Mouse (Mus musculus): ENCODE measurements at regions not wholly inside any gene's neighbourhood (a gene's known extent, or its start where the extent isn't known, plus 50 kb on each side); places are given as distances from the start of the nearest gene placed in this dataset.
"Not testable (repeated sequence)": the region's sequence is repeated elsewhere in the genome, so short reads cannot be mapped to it uniquely, and the experiment has no call there.

GRCm38 (mm10) chr12:93142265-93142664 lies 1293.3 kb upstream of the Sel1l start:
- DNase-seq: no peak

DNA sequence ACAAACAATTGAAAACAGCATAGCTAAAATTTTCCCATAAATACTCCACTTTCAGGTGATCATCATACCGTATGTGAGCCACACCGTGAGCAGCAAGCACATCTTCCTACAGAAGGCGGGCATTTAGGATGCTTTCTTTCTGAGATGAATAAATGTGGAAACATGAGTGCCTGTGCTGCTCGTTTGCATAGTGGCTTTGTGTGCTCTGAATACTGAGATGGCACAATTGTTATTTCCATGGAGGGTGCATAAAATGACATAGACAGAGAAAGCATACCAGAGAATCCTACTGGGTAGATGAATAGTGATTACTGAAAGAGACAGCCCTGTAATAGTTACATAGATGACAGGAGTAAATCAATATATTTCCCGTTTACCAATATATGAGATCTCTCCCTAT lies 1287.4 kb upstream of the Sel1l start:
- no peak for DNase-seq

- no peak for DNase-seq
These were observed 1273.3 kb upstream of the Sel1l start for GRCm38 (mm10) chr12:93122216-93122615.

DNA sequence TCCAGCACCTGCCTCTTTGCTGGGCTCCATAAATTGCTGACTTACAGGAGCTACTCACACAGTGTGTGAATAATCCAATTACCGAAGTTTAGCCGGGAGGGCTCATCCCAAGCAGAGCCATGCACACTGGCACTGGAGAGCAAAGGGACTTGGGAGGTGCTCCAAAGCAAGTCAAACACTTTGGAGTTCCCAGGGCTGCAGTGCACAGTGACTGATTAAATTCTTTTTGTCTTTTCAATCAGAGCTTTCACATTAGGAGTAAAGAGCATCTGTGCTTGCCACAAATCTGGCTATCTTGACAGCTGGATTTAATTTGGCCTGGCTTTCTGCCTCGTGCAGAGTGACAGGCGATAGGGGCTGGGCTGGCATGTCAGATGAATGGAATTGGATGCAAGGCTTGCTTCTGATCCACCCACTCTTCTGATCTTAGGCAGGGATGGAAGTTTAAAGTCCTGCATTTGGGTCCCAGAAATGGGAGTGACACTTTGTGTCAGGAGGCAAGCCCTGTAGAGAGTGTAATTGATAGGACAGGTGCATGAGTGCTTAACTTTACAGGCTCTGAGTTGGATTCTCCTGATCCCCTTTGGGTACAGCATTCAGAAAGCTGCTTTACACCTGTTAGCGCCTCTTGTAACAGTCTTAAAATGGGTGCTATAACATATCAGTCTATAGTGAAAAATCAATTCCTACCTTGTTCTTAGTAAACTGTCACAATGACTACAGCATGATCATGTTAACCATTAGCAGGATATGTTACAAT lies 1239.3 kb upstream of the Sel1l start:
- DNase-seq: no peak

GRCm38 (mm10) chr12:93063864-93064263 lies 1214.9 kb upstream of the Sel1l start:
- no peak for DNase-seq

GRCm38 (mm10) chr12:93019633-93020032 lies 1170.7 kb upstream of the Sel1l start:
- no peak for DNase-seq

- DNase-seq: no peak
These were observed 1162.6 kb upstream of the Sel1l start for GRCm38 (mm10) chr12:93011583-93011982.

GRCm38 (mm10) chr12:93006844-93007365 lies 1157.9 kb upstream of the Sel1l start:
- DNase-seq: no peak

DNA sequence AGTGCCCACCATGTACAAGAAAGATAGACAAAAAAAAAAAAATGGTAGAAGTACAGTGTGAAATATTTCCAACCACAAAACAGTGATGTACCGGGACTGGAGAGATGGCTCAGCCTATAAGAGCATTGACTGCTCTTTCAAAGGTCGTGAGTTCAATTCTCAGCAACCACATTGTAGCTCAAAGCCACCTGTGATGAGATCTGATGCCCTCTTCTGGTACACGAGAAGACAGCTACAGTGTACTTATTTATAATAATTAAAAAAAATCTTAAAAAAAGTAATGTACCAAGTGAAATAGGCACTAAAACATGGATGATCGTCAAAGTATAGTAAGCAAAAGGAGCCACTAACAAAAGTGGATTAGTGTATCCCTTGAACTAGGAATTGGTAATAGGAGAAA lies 1154.2 kb upstream of the Sel1l start:
- DNase-seq: no peak

DNA sequence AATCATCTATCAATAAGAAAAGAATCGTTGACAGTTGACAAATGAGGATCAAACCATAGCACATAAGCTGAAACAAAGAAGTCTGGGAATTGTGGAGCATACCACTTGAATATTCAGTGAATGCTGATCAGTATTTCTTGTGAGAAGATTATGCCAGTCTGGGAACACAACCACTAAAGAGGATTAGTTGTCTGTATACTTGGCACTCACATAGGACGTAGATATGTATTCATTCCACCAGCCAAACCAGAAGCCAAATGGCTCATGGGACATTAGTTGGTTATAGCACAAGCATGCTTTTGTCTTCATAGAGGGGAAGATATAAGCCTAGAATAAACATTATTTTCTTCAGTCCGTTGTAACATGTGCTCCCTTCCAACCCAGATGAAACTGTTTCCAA lies 1126.7 kb upstream of the Sel1l start:
- DNase-seq: no peak

- no peak for DNase-seq
These were observed 1095.4 kb upstream of the Sel1l start for GRCm38 (mm10) chr12:92944352-92944751.

- DNase-seq: no peak
These were observed 1078.6 kb upstream of the Sel1l start for GRCm38 (mm10) chr12:92927591-92927990.

DNA sequence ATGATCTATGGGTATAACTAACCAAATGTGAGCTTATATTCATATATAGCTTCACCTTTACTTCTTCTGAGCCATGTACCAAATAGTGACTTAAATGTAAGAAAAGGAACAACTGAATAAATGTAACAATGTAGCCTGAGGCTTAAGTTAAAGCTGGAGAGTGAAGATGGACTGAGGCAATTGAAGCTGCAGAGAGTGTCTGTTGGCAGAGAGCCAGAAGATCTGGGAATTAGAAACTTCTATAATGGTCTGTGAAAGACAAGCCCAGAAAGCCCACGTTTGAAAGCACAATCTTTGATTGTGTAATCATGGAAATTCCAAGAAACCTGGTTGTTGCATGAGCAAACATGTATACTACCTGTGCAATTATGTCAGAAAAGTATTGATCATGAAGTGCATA lies 1078.0 kb upstream of the Sel1l start:
- DNase-seq: peak in 1 of 2 experiments; percentile 2

DNA sequence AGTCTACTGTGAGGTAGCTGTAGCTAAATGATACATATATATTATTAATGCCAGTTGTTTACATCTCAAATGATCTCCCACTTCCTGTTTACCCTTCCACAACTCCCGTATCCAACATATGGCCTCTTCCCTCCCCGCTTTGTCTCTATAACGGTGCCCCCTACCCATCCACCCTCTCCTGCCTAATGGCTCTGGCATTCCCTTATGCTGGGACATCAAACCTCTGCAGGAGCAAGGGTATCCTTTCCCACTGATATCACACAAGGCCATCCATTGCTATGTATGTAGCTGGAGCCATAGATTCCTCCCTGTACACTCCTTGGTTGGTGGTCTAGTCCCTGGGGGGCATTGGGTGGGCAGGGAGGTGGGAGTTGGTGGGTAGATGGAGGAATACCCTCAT lies 1071.0 kb upstream of the Sel1l start:
- DNase-seq: no peak

GRCm38 (mm10) chr12:92916267-92916666 lies 1067.3 kb upstream of the Sel1l start:
- DNase-seq: no peak

- DNase-seq: no peak
These were observed 1066.8 kb upstream of the Sel1l start for GRCm38 (mm10) chr12:92915776-92916175.

- DNase-seq: no peak
These were observed 1066.2 kb upstream of the Sel1l start for GRCm38 (mm10) chr12:92915203-92915602.

- no peak for DNase-seq
These were observed 1055.4 kb upstream of the Sel1l start for GRCm38 (mm10) chr12:92904382-92904781.

- DNase-seq: no peak
These were observed 1043.4 kb upstream of the Sel1l start for GRCm38 (mm10) chr12:92892315-92892714.

GRCm38 (mm10) chr12:92891663-92892062 lies 1042.7 kb upstream of the Sel1l start:
- DNase-seq: not testable (repeated sequence)

DNA sequence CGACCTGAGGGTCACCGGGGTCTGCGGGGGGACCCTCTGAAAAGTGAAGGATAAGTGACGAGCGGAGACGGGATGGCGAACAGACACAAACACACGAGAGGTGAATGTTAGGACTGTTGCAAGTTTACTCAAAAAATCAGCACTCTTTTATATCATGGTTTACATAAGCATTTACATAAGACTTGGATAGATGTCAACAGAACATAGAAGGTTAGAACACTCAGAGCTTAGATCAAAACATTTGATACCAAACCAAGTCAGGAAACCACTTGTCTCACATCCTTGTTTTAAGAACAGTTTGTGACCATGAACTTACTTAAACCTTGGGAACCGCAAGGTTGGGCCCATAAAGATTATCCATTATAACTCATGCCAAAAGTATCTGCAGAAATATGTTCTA lies 1042.2 kb upstream of the Sel1l start:
- not testable (repeated sequence) for DNase-seq

- no peak for DNase-seq
These were observed 1038.8 kb upstream of the Sel1l start for GRCm38 (mm10) chr12:92887747-92888146.

DNA sequence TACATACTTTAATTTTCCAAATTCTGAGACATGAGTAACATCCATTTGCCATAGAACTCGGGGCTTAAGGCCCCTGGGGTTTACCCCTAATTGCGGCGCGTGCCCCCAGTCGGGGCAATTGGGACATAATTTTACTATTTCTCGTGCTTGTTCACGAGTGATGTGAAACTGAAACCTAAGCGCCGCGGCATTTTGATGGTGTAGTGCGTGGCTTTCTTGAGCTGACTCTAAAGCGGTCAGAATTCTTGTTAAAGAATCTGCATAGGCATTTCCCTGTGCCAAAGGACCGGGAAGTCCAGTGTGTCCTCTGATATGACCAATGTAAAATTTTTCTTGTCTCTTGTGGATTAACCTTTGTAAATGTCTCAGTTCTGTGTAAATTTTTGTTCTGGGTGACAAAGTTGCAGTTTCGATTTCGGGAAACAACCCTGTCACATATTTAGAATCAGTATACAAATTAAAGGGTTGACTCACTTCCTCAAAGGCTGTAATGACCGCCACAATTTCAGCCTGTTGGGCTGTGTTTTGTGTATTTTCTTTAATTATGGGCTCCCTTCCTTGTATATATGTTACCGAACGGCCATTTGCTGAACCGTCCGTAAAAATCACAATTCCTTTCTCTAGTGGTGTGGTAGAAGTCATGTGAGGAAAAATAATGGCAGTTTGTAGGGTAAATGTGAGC lies 1037.6 kb upstream of the Sel1l start:
- DNase-seq: not testable (repeated sequence)

- DNase-seq: not testable (repeated sequence)
These were observed 1035.1 kb upstream of the Sel1l start for GRCm38 (mm10) chr12:92884014-92884413.
